Mouse (Mus musculus) Patski (cell line): ENCODE results near the gene 4931428F04Rik. TPM values are rescaled to one million over a fixed set of nuclear protein-coding genes. Genes with fewer than 3 reads are reported as not detected.

ENCODE experiments used
- ATAC-seq: fragments of 100-300 bp; one replicate; pipeline ENCODE4 v1.8.0; 2021
- CTCF ChIA-PET: fragments of 350-600 bp; sonication (Branson Sonifier 250); formaldehyde crosslinking; loops from one replicate; lab custom pipeline; 2022; ENCODE audit warnings: inconsistent platforms; lab: Charles Lee
- POLR2A ChIA-PET: fragments of 350-600 bp; sonication (Branson Sonifier 250); formaldehyde crosslinking; loops from one replicate; lab custom pipeline; 2022; ENCODE audit warnings: antibody characterized with exemption, inconsistent platforms; lab: Charles Lee
- DNase-seq: peaks from one replicate; pipeline ENCODE4 v3.0.0-alpha.2; 2011; ENCODE audit warnings: low read depth, low spot score
- H3K27me3 ChIP-seq: fragments of 371-371 bp; one replicate; pipeline ENCODE4 v1.5.1; 2021
- CTCF ChIP-seq: fragments of 100-300 bp; IDR thresholded peaks from one replicate; pipeline ENCODE4 v1.5.1; 2021
- in situ Hi-C: fragments of 300-500 bp; cut with MboI; formaldehyde crosslinking; loops from 3 replicates; pipeline ENCODE4 v1.11.1; 2018; ENCODE audit warnings: low pct_unique_long_range_greater_than_20kb, mixed read lengths
- polyA plus RNA-seq: library from polyadenylated mRNA; unstranded; gene quantifications from one replicate; pipeline ENCODE4 v1.2.3, GENCODE M21; 2021

The 4931428F04Rik gene
- polyA plus RNA-seq, 1 experiment from 2014 or later = 10.7 TPM

GRCm38 (mm10) chr8:105308428-105308827 lies 18.8 kb upstream of the 4931428F04Rik start:
- TF ChIP-seq CTCF = no peak
- H3K27me3 ChIP-seq = no peaks in the 10 kb centered on the region
- ChIA-PET POLR2A (interaction anchor here (1.1 to 1.2 kb wide), 2 partner anchors 11 kb away, joined by 3 to 4 read pairs; partner anchors contain the start of gene E2f4), CTCF (interaction anchor here (0.7 to 2.0 kb wide), 3 partner anchors 9 to 20 kb away, joined by 3 to 7 read pairs (median 4); no protein-coding TSS in a partner anchor)
- DNase-seq (no peak), ATAC-seq (no peak)
- in situ Hi-C loops = no loop called here

GRCm38 (mm10) chr8:105307670-105308069 lies 18.0 kb upstream of the 4931428F04Rik start:
- H3K27me3 ChIP-seq = no peaks in the 10 kb centered on the region
- CTCF ChIA-PET = interaction anchor here (0.7 to 2.0 kb wide), 2 partner anchors 10 to 17 kb away, joined by 4 to 7 read pairs; no protein-coding TSS in a partner anchor
- DNase-seq (no peak), ATAC-seq (no peak)
- no peak for TF ChIP-seq CTCF
- in situ Hi-C loops = no loop called here
- POLR2A ChIA-PET = interaction anchor here (1.1 to 1.2 kb wide), 2 partner anchors 10 to 12 kb away, joined by 3 to 4 read pairs; partner anchors contain the start of gene E2f4

- POLR2A ChIA-PET = interaction anchor here (0.6 to 1.0 kb wide), 3 partner anchors 16 to 22 kb away, joined by 3 to 4 read pairs (median 4); no protein-coding TSS in a partner anchor
- no peaks in the 10 kb centered on the region for H3K27me3 ChIP-seq
- in situ Hi-C loops = no loop called here
- CTCF ChIA-PET = interaction anchor here (0.7 to 1.0 kb wide), 3 partner anchors 15 to 18 kb away, joined by 3 read pairs; no protein-coding TSS in a partner anchor
- DNase-seq (no peak), ATAC-seq (no peak)
- no peak for TF ChIP-seq CTCF
Observed at GRCm38 (mm10) chr8:105306146-105306691, 16.6 kb upstream of the 4931428F04Rik start.

GRCm38 (mm10) chr8:105305211-105306145 lies 15.8 kb upstream of the 4931428F04Rik start, which contains the start of gene Elmo3:
Elmo3 (plus strand) TSS chr8:105305601.
- ChIA-PET POLR2A (interaction anchor here (0.8 to 1.8 kb wide), 3 partner anchors 15 to 23 kb away, joined by 3 to 6 read pairs (median 4); partner anchors contain the start of gene 4931428F04Rik), CTCF (interaction anchor here (0.8 kb wide), 1 partner anchor 16 kb away, joined by 3 read pairs; no protein-coding TSS in a partner anchor)
- in situ Hi-C loops = no loop called here
- no peak for TF ChIP-seq CTCF
- ATAC-seq (peak; percentile 52), DNase-seq (no peak)
- no peaks in the 10 kb centered on the region for H3K27me3 ChIP-seq

- no peak for ATAC-seq
- CTCF ChIA-PET = interaction anchor here (1.1 to 1.6 kb wide), 2 partner anchors 12 to 14 kb away, joined by 3 to 5 read pairs; no protein-coding TSS in a partner anchor
- POLR2A ChIA-PET = interaction anchor here (0.9 to 1.8 kb wide), 3 partner anchors 14 to 22 kb away, joined by 5 to 6 read pairs (median 5); partner anchors contain the start of gene 4931428F04Rik
- no peaks in the 10 kb centered on the region for H3K27me3 ChIP-seq
- no peak for DNase-seq
- TF ChIP-seq CTCF = no peak
- in situ Hi-C loops = no loop called here
Observed at GRCm38 (mm10) chr8:105304325-105305210, 14.9 kb upstream of the 4931428F04Rik start.

GRCm38 (mm10) chr8:105303874-105304273 lies 14.2 kb upstream of the 4931428F04Rik start:
- TF ChIP-seq CTCF = no peak
- POLR2A ChIA-PET = interaction anchor here (0.9 to 1.8 kb wide), 3 partner anchors 13 to 23 kb away, joined by 5 to 6 read pairs (median 5); partner anchors contain the start of gene 4931428F04Rik
- DNase-seq (no peak), ATAC-seq (peak; percentile 44)
- in situ Hi-C loops = no loop called here
- CTCF ChIA-PET = interaction anchor here (1.1 to 1.6 kb wide), 2 partner anchors 13 kb away, joined by 3 to 5 read pairs; no protein-coding TSS in a partner anchor
- H3K27me3 ChIP-seq = no peaks in the 10 kb centered on the region

- no peak for ATAC-seq
- no peak for DNase-seq
- ChIA-PET CTCF (interaction anchor here (1.6 kb wide), 1 partner anchor 13 kb away, joined by 3 read pairs; no protein-coding TSS in a partner anchor), POLR2A (interaction anchor here (1.5 to 1.8 kb wide), 2 partner anchors 13 to 20 kb away, joined by 5 to 6 read pairs; partner anchors contain the start of gene 4931428F04Rik)
- H3K27me3 ChIP-seq = no peaks in the 10 kb centered on the region
- in situ Hi-C loops = no loop called here
- no peak for TF ChIP-seq CTCF
Observed at GRCm38 (mm10) chr8:105303396-105303795, 13.7 kb upstream of the 4931428F04Rik start.

- ChIA-PET POLR2A (no interaction called here), CTCF (no interaction called here)
- H3K27me3 ChIP-seq = no peaks in the 10 kb centered on the region
- ATAC-seq (no peak), DNase-seq (no peak)
- no peak for TF ChIP-seq CTCF
- in situ Hi-C loops = loop anchor here (10.0 kb wide), 1 partner anchor 665 kb away; the partner anchor contains the start of gene Rrad
Observed at GRCm38 (mm10) chr8:105299962-105300361, 10.3 kb upstream of the 4931428F04Rik start.
